Mouse (Mus musculus) lung, postnatal 10 days (tissue): ENCODE results near the gene Uhmk1.
"Not testable (repeated sequence)": the region's sequence is repeated elsewhere in the genome, so short reads cannot be mapped to it uniquely, and the experiment has no call there.

Experiments used
- DNase-seq: peaks from one replicate; pipeline ENCODE4 v3.0.0; 2021

Gene Uhmk1

DNA sequence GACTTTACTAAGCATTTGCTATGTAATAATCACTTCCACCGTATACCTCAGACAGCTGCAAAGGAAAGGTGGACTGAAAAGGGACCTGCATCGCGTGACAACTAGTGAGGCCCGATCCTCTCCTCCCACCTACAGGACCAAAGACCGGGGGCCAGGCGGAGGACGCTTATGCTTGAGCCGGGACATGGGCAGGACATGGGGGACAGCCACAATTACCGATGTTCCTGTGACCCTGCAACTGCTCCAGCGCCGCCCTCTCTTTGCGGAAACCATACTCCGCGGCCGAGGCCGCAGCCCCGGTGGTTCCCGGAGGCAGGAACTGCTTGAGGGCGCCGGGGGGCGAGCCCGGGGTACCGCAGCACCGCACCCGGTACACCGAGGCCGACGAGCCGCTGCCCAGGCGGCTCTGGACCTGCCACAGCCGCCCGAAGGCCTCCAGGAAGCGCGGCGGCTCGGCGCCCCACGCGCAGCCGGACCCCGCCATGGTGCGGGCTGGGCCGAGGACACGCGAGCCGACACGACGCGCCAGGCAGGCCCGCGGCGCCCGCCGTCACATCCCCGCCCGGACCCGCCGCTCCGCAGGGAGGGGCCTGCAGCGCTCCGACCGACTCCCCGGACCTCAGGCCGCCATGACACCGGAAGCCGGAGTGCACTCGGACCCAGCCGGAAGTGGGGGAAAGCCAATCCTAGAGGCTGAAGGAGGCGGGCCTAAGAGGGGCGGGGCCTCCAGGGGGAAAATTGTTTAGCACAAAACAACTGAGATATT is at the start of gene Uhmk1:
Gene Uhmk1 (minus strand): TSS at position 641 of the 766 bp plus-strand sequence.
- DNase-seq, result peak; percentile 95

GRCm38 (mm10) chr1:170255560-170255910 is 40.3 kb upstream of the Uhmk1 start:
- DNase-seq, result peak; percentile 93

- DNase-seq, result no peak
These were observed 39.8 kb upstream of the Uhmk1 start for GRCm38 (mm10) chr1:170254893-170255559.

GRCm38 (mm10) chr1:170245016-170245415 is 29.8 kb upstream of the Uhmk1 start:
- no peak for DNase-seq

DNA sequence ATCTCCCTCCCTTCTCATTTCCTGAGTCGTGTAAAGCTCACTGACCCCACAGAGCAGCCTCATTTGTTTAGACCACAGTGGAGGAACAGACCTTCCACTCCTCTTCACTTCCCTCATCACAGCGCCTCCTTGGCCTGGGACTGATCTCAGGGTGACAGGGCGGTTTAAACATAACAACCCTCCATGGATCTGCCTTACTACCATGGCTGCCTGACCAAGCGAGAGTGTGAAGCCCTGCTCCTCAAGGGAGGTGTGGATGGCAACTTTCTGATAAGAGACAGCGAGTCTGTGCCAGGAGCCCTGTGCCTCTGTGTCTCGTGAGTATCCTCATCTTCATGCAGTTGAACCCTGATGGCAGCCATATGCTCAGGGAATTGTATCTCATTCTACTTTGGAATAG is 17.5 kb upstream of the Uhmk1 start, which contains the start of gene Sh2d1b2:
Gene Sh2d1b2 (plus strand): TSS at position 62 of the 400 bp plus-strand sequence.
- DNase-seq, result not testable (repeated sequence)

GRCm38 (mm10) chr1:170223276-170223675 is 8.1 kb upstream of the Uhmk1 start:
- no peak for DNase-seq

DNA sequence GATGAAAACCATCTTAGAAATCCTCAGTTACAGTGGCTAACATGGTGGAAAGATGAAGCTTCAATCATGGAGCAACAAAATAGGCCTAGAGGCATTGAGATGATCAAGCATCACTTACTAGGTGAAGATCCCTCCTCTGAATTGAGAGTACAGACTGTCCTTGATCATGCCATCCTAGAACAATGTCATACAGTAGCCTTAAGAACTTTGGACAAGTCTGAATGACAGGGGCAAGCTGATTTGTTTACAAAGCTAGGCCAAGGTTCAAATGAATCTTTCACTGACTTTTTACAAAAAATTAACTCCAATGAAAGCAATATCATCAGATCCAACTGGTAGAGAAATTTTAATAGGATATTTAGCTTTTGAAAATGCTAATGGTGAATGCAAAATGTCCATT is 5.2 kb upstream of the Uhmk1 start:
- DNase-seq, result no peak

GRCm38 (mm10) chr1:170218091-170218884 is 3.1 kb upstream of the Uhmk1 start:
- peak; percentile 22 for DNase-seq

DNA sequence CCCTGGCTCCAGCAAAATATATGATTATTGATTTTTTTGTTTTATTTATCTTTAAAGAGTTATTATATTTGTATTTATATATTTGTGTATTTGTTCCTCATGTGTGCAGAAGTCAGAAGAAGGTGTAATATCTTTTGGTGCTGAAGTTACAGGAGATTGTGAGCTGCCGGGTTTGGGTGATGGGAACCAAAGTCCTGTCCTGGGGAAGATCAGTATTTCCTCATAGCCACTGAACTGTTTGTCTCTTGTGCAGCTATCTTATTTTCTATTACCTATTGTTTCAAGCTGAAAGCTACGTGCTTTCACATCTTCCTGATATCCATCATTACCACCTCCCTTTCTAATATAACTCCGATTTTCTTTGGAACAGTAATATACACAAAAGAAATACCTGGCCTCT is 393 bp upstream of the Uhmk1 start:
- DNase-seq, result no peak

- no peak for DNase-seq
These were observed 827 bp downstream of the Uhmk1 start for GRCm38 (mm10) chr1:170214383-170214756.

DNA sequence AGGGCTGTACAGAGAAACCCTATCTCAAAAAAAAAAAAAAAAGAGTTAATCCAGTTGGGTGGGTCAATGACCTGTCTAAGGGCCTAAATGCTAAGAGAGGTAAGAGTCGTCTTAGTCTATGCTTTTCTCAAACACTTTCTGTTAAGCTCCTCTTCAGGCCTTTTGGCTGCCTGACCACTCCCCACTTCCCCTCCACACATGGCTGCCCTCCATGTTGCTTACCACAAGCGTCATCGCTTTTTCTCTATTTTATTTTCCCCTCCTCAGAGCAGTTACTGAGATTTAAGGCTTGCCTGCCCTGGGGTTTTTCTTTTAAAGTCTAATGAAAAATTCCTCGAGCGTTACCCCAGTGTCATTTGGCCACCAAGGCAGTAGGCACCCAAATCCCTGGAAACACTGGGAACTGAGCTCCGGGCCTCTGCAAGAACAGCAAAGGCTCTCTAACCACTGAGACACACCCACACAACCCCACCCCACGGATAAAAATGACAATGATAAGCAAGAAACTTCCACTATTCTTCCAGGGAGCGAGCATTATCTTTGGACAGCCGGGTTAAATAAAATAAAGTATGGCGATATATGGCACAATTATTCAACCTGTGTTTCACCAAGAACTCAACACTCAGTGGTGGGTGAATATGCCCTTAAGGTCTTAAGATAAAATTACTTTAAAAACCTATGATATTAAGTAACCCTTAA is 1.9 kb downstream of the Uhmk1 start:
- DNase-seq, result no peak

- DNase-seq, result no peak
These were observed 8.8 kb downstream of the Uhmk1 start for GRCm38 (mm10) chr1:170206395-170206794.

GRCm38 (mm10) chr1:170200379-170200778 is 14.8 kb downstream of the Uhmk1 start:
- DNase-seq, result peak; percentile 31

GRCm38 (mm10) chr1:170196211-170196610 is 19.0 kb downstream of the Uhmk1 start:
- DNase-seq, result no peak

GRCm38 (mm10) chr1:170191925-170192324 is 23.3 kb downstream of the Uhmk1 start:
- no peak for DNase-seq

DNA sequence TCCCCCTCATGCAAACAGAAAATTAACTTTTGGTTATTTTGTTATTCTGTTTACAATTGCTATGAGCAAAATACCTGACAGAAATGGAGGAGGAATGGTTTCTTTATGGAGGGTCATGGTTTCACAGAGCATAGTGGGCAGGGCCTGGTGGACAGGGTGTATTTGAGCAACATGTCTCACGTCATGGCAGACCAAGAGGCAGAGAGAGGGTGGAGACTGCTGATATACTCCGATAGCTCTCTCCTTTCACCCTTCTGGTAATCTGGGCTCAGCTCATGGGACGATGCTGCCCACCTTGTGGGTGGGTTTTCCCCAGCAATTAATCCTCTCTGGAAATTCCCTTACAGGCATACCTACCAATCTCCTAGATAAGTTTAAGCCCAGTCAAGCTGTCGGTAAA is 25.0 kb downstream of the Uhmk1 start:
- DNase-seq, result no peak

- peak; percentile 72 for DNase-seq
These were observed 26.6 kb downstream of the Uhmk1 start for GRCm38 (mm10) chr1:170188601-170189000.

- no peak for DNase-seq
These were observed 28.7 kb downstream of the Uhmk1 start for GRCm38 (mm10) chr1:170186531-170186930.

GRCm38 (mm10) chr1:170185137-170185536 is 30.1 kb downstream of the Uhmk1 start:
- no peak for DNase-seq

DNA sequence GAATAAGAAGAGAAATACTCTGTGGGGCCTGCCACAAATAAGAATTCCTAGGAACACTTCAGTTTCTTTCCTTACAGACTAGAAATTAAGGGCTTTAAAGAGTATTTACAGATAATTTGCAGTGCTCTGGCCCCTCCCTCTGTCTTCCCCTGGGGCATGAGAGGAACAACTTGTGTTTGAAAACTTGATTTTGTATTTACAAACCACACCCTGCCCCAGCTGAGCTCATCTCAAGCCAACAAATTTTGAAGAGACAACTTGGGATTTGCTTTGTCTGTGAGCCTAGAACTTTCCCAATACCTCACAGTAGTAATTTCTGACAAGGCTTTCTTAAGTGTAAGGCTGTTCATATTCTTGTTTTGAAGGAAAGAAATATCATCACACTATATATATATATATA is 32.5 kb downstream of the Uhmk1 start:
- DNase-seq, result peak; percentile 9

DNA sequence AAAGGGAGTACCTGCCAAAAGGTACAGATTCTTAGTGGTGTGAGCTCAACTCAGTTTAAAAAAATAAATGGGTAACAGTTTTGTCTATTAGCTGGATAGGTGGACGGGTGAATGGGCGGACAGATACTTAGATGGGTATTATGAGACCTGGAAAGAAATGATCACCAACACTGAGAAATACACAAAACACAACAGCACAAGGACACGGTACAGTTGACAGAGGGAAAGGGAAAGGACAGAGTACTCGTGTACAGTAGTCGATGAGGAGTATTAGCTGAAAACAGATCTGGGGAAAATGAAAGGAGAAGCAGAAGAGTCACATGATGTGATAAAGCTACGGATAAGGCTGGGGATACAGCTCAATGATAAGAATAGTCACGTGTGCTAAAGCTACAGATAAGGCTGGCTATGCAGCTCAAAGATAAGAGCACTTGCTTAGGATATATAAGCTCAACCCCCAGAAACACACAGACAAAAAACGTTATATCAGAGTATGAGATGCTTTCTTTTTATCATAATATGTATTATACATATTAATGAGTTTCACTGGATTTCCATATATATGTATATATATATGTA is 38.4 kb downstream of the Uhmk1 start:
- no peak for DNase-seq

DNA sequence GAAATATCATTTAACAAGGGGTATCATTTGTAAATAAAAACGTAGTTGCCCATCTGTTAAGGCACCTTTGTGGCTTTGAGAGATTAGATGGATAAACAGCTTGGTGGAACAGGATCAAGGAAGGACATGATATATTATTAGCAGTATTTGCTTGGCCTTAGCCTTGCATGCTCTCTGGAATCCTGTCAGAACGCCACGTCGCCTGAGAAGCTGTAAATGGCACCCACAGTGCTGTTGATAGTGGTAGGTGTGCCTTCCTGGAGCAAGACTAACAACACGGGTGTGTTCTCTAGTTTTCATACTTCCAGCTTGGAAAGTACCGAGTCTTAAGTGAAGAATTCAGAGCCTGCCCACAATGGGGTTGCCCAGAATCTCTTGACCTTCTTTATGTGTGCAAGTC is 39.3 kb downstream of the Uhmk1 start:
- no peak for DNase-seq
